Mouse (Mus musculus) frontal cortex, postnatal 25 days (tissue): ENCODE data around the gene Abl2.
"Not testable (repeated sequence)": the region's sequence is repeated elsewhere in the genome, so short reads cannot be mapped to it uniquely, and the experiment has no call there.

Experiments used
- DNase-seq, 2 experiments: peaks; one replicate each; pipeline ENCODE4 v3.0.0; 2022; ENCODE audit warnings: low spot score in 2 of 2

The Abl2 gene

GRCm38 (mm10) chr1:156558024-156558930 is at the start of gene Abl2:
Gene Abl2 (plus strand): TSS chr1:156558786.
- peak; percentile 74 to 79 for DNase-seq

DNA sequence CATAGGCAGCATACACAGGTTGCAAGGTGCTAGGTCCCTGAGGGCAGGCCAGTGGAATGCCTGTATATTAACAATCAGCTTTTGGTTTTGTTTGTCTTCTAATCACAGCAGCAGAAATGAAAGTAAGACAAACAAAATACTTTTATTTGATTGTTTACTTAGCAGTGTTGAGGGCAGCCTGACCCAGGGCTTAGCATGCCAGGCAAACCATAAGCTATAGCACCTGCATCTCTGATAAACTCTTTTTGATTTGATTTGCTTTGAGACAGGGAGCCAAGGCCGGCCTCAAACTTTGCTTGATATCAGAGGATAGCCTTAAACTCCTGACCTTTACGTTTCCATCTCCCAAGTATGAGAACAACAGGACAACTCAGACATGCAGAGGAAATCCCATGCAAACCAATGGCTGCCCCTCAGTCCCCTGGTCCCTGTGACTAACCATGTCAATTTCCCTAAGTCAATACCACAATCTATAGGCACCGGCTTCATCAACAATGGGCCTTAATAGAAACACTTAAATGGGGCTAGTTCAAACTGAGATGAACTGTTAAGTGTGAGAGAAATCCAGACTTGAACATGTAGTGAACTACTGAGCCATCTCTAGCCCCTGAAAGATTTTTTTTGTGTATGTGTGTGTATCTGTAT is 38.3 kb upstream of the Abl2 start:
- no peak for DNase-seq

DNA sequence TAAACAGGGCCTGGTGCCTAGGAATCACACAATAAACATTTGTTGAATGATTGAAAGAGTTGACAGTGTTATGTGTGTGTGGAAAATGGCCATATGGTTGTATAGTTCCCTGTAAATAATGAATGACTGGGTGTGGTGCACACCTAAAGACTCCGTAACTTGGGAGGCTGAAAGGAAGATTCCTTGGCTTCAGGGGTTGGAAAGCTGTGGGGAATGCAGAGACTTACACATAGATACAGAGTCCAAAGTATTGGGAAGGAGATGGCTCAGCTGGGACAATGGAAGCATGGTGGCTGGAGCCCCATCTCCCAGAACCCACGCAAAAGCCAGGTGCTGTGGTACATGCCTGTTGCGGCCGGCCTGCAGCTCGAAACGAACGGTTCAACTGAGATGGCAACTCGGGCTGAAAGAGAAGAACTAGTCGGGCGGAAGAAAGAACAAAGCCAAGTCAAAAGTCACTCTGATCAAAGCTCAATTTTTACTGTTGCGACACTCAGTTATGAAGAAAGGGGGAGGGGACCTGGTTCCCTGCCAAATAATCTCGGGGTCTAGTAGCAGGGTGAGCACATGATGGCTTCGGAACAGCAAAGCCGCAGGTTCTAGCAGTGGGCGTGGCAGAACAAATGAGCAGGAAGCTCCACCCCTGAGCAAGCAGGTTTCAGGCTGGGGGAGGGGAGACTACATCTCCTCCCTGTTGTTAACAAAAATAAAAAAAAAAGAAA is 36.6 kb upstream of the Abl2 start:
- DNase-seq: no peak

DNA sequence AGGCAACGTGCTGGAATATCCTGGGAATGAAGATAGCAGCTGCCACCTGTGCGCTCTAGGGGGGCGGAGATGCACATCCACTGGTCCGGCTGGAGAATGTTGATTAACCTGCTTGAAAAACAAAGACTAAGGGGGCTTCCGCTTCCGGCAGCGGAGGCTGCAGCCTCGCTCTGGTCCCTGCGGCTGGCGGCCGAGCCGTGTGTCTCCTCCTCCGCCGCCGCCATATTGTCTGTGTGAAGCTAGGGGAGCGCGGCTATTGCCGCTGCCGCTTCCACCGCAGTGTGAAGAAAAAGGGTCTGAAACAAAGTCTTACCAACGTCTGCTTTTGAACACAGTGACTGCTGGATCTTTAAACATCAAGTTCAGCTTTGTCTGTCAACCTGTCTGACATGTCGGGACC is 34.7 kb upstream of the Abl2 start, which contains the start of gene Gm10031:
Gm10031 (plus strand) TSS at position 171 of the 400 bp plus-strand sequence.
- not testable (repeated sequence) for DNase-seq

DNA sequence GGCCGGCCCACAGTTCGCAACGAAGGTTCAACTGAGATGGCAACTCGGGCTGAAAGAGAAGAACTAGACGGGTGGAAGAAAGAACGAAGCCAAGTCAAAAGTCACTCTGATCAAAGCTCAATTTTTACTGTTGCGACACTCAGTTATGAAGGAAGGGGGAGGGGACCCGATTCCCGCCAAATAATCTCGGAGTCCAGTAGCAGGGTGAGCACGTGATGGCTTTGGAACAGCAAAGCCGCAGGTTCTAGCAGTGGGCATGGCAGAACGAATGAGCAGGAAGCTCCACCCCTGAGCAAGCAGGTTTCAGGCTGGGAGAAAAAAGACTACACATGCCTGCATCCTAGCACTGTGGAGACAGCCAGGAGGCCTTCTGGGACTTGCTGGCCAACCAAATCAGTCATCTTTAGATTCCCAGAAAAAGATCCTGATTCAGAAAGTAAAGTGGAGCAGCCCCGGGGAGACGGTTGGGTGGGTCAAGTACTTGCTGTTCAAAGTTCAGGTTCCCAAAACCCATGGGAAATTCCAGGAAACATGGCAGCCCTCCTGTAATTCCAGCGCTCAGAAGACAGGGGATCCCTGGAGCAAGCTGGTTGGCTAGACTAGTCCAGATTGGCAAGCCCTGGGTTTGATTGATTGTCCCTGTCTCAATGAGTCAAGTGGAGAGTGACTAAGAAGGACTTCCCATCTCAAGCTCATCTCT is 26.0 kb upstream of the Abl2 start:
- DNase-seq: not testable (repeated sequence)

DNA sequence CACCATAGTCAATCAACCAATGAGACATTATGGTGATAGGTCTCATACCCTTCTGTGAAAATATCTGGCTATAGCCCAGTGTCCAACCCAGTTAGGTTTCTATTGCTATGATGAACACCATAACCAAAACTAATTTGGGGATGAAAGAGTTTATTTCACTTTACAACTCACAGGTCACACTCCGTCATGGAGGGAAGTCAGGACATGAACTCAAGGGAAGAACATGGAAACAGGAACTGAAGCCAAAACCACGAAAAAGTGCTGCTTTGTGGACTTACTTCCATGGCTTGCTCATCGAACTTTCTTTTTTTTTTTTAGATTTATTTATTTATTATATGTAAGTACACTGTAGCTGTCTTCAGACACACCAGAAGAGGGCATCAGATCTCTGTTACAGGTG is 25.1 kb upstream of the Abl2 start:
- no peak for DNase-seq

DNA sequence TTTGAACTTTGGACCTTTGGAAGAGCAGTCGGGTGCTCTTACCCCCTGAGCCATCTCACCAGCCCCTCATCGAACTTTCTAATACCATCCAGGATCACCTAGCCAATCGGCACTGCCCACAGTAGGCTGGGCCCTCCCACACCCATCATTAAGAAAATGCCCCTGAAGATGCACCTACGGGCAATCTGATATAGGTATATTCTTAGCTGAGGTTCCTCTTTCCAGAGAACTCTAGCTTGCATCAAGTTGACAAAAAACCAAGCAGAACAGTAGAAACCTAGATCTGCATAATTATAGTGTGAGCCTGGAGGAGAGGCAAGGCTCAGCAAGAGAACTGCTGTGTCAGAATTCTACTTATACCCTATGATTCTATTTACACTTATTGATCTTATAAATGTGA is 24.7 kb upstream of the Abl2 start:
- DNase-seq: no peak

GRCm38 (mm10) chr1:156537031-156537430 is 21.6 kb upstream of the Abl2 start:
- DNase-seq: no peak

DNA sequence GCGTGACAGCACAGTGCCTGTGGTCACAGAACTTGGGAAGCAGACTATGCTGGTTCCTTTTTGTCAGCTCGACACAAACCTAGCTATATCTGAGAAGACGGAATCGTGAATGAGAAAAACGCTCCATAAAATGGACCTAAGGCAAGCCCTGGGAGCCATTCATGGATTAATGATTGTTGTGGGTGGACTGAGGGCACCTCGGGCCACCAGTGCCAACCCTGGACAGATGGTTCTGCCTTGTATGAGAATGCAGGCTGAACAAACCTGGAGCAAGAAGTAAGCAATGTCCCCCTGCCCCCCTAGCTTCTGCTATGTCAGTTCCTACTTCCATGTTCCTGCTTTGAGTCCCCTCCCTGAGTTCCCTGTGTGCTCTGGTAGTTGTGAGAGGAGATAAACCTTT is 20.9 kb upstream of the Abl2 start:
- DNase-seq: no peak

DNA sequence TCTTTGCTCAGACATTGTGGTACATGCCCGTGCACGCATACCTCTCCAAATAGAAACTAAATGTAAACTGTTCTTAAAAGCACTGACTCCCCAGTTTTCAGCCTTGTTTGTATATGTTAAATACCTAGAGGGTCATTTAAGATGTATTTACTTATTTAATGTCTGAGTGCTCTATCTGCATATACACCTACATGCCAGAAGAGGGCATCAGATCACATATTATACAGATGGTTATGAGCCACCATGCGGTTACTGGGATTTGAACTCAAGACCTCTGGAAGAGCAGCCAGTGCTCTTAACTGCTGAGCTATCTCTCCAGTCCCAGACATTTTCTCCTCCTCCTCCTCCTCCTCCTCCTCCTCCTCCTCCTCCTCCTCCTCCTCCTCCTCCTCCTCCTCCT is 20.2 kb upstream of the Abl2 start:
- DNase-seq: no peak

DNA sequence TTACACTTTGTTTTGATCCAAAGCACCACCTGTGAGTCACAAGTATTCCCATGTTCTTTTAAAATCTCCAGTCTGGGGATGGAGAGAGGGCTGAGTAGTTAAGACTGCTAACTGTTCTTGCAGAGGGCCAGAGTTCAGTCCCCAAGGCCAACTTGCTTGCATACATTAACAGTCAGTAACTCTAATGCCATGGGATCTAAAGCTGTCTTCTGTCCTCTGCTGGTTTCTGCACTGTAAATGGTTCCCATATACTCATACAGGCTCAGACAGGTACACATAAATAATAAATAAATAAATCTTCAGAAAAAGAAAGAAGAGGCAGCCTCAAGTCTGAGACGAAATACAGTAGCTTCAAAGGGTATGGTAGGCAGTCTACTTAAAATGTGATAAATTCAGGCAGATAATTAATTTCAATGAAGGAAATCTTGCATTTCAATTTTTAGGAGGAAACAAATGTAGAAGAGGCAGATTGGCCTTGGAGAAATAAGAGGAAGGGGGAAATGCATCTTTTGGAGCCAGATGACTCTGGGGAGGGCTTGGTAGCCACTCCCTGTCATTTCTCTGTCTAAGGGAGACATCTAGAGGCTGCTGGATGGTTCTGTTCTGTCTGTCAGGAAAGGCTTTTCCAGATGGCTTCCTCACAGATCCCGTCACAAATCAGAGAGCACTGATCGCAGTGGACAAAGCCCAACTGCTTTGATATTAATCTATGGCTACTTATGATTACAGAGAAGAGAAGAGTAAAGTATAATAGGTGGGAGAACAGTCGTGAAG is 18.6 kb upstream of the Abl2 start:
- no peak for DNase-seq

DNA sequence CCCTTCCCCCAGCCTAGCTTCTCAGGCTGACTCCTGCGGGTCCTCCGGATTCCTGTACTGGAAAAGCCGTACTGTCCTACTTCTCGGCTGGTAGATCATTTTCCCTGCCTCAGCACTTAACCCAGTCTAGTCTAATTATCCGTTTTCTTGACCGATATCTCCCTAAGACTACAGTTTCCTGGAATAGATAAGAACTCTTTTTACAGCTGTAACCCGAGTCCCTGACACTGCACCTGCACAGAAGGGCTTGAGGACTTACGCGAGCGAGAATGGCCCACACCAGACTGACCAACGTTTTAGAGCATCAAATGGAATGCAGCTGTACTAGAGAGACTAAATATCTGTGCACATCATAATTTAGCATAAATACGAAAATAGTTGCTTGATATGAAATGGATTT is 14.6 kb upstream of the Abl2 start:
- no peak for DNase-seq

GRCm38 (mm10) chr1:156558950-156559640 is 509 bp downstream of the Abl2 start:
- peak; percentile 29 to 39 for DNase-seq

DNA sequence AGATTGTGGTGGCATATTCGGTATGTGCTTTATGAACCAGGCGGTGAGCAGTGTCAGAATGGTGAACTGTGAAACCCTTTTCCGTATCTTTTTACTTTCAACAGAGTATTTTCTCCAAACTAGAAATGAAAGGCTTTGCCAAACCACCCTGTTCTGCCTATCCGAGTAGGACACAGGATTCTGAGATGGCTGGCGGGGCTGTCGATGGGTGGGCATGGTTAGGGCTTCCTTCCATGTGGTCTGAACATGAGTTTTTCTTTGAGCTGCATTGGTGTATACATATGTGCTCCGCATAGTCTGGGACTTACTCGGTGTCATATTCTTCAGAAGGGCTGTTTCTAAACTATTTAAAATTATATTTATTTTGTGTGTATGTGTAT is 1.0 kb downstream of the Abl2 start:
- no peak for DNase-seq

DNA sequence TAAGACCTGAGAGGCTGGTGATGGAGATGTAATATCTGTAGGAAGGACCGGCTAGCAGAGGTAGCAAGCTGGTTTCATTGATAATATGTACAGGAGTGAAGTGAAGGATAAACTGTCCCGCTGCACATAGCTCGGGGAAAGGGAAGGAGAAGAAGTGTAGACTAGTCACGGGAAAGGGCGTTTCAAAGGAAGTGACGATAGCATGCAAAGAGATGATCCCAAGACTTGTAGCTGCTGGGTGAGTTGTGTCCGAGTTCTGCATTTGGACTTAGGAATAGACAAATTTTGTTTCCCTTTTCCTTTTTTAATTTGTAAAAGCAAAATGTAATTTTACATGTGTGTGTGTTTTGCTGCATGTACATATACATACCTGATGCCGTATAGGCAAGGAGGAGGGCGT is 1.9 kb downstream of the Abl2 start:
- DNase-seq: no peak

GRCm38 (mm10) chr1:156565328-156565727 is 6.7 kb downstream of the Abl2 start:
- DNase-seq: no peak

DNA sequence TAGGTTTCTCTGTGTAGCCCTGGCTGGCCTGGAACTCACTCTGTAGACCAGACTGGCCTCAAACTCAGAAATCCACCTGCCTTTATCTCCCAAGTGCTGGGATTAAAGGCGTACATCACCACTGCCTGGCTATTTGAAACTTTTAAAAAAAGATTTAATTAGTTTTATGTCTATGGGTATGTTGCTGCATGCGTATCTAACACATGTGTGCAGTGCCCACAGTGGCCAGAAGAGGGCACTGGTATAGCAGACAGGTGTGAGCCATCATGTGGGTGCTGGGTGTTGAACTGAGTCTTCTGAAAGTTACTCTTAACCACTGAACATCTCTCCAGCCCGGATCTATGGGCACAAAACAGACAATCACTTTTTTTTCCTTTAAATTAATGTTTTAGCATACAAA is 7.5 kb downstream of the Abl2 start:
- no peak for DNase-seq

DNA sequence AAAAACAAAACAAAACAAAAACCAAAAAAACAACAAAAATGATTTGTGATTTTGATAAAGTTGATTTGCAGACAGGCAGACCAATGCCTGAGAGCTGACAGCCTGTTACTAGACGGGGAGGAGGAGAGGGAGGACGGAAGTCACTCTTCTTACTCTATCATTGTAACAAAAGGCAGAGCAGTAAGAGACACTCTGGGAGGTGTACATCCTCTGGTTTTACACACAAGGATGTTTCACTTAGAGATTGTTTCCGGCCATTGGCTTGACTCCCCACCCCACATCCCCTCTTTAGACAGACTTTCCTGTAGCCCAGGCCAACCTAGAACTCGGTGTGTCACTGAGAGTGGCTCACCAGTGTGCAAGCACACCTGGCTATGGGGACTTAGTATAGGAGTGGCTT is 11.0 kb downstream of the Abl2 start:
- no peak for DNase-seq

- DNase-seq: no peak
Observed at GRCm38 (mm10) chr1:156572952-156573351, 14.4 kb downstream of the Abl2 start.

DNA sequence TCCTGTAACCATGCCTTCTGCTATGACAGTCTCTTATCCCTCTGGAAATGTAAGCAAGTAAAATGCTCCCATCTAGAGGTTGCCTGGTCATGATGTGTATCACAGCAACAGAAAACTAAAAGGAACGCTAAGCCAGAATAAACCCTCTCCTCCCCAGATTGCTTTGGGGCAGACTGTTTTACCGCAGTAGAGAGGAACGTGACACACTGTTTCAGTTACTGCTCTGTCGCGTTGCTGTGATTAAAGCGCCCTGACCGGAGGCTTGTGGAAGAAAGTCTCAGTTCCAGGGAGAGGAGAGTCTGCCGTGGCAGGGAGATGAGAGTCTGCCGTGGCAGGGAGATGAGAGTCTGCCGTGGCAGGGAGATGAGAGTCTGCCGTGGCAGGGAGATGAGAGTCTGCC is 22.6 kb downstream of the Abl2 start:
- no peak for DNase-seq

GRCm38 (mm10) chr1:156584175-156584574 is 25.6 kb downstream of the Abl2 start:
- no peak for DNase-seq
